Mouse (Mus musculus) forebrain, embryonic 15.5 days (tissue): ENCODE results near the gene Usp42. TPM values are rescaled to one million over a fixed set of nuclear protein-coding genes. Genes with fewer than 3 reads are reported as not detected.

ENCODE experiments used
- ATAC-seq: fragments of 200-750 bp; cut with Nextera tagmentation; replicated peaks from 2 replicates; pipeline ENCODE4 v1.8.0; 2017; ENCODE audit warnings: mild to moderate bottlenecking, moderate TSS enrichment, moderate library complexity
- H3K27ac ChIP-seq: fragments of 300-500 bp; sonication (generic); replicated peaks from 2 replicates; pipeline ENCODE4 v1.5.1; 2015; ENCODE audit warnings: mild to moderate bottlenecking, inconsistent platforms
- H3K27me3 ChIP-seq: fragments of 300-500 bp; sonication (generic); 2 replicates; pipeline ENCODE4 v1.6.1; 2015; ENCODE audit warnings: inconsistent platforms
- H3K36me3 ChIP-seq: fragments of 300-500 bp; sonication (generic); 2 replicates; pipeline ENCODE4 v1.6.1; 2015; ENCODE audit warnings: mild to moderate bottlenecking, inconsistent platforms
- H3K4me1 ChIP-seq: fragments of 300-500 bp; sonication (generic); 2 replicates; pipeline ENCODE4 v1.6.1; 2015; ENCODE audit warnings: inconsistent platforms
- H3K4me2 ChIP-seq: fragments of 300-500 bp; sonication (generic); replicated peaks from 2 replicates; pipeline ENCODE4 v1.6.1; 2015; ENCODE audit warnings: mild to moderate bottlenecking, inconsistent platforms
- H3K4me3 ChIP-seq: fragments of 300-500 bp; sonication (generic); 2 replicates; pipeline ENCODE4 v1.5.1; 2015; ENCODE audit warnings: mild to moderate bottlenecking, inconsistent platforms
- H3K9ac ChIP-seq: fragments of 300-500 bp; sonication (generic); replicated peaks from 2 replicates; pipeline ENCODE4 v1.6.1; 2015; ENCODE audit warnings: mild to moderate bottlenecking, inconsistent platforms
- H3K9me3 ChIP-seq: fragments of 300-500 bp; sonication (generic); 2 replicates; pipeline ENCODE4 v1.6.1; 2016; ENCODE audit warnings: inconsistent platforms
- WGBS: fragments of 180-500 bp; shearing (Covaris S2); methylation state at CpG from one replicate; pipeline ENCODE4 v1.1.7; 2015; ENCODE audit warnings: mixed read lengths; 5-methylcytosine and 5-hydroxymethylcytosine counted together
- polyA plus RNA-seq: library from polyadenylated mRNA; unstranded; fragments of >200 nt; fragmentation: Nextera tagmentation; extraction: Ambion mirVana; gene quantifications from 2 replicates; pipeline ENCODE4 v1.2.1, GENCODE M21; 2015

Usp42 gene
- polyA plus RNA-seq, 1 experiment from 2014 or later = 30.4 TPM

GRCm38 (mm10) chr5:143665561-143665960 is 66.5 kb downstream of the Usp42 start:
- H3K9ac ChIP-seq = no peak overlapping the region
- H3K36me3 ChIP-seq = no peaks in the 10 kb centered on the region
- H3K4me1 ChIP-seq = no peaks in the 10 kb centered on the region; the same call in 1 of the 2 replicates
- 77% methylated on average over 2 of the region's 2 CpGs for WGBS
- no peaks in the 10 kb centered on the region for H3K27me3 ChIP-seq
- no peak overlapping the region for H3K27ac ChIP-seq
- no peak for ATAC-seq
- no peak overlapping the region for H3K4me2 ChIP-seq
- H3K9me3 ChIP-seq = no peaks in the 10 kb centered on the region
- H3K4me3 ChIP-seq = no peak overlapping the region

- no peak overlapping the region for H3K9ac ChIP-seq
- H3K36me3 ChIP-seq = no peaks in the 10 kb centered on the region
- 91% methylated on average over 7 of the region's 7 CpGs for WGBS
- no peak overlapping the region for H3K4me3 ChIP-seq
- H3K4me1 ChIP-seq = no peaks in the 10 kb centered on the region
- H3K9me3 ChIP-seq = no peaks in the 10 kb centered on the region
- H3K27ac ChIP-seq = no peak overlapping the region
- no peaks in the 10 kb centered on the region for H3K27me3 ChIP-seq
- ATAC-seq = no peak
- H3K4me2 ChIP-seq = no peak overlapping the region
These were observed 68.9 kb downstream of the Usp42 start for GRCm38 (mm10) chr5:143663074-143663687.

Other genes with a start within 250 kb of the Usp42 start
- gene Rac1, start 204.2 kb downstream of the Usp42 start, polyA plus RNA-seq = 396 and 402 TPM in 2 replicates
- gene Cyth3, start 109.8 kb downstream of the Usp42 start, polyA plus RNA-seq = 38.4 and 42.6 TPM in 2 replicates
- gene Eif2ak1, start 85.5 kb upstream of the Usp42 start, polyA plus RNA-seq = 46.7 and 47.5 TPM in 2 replicates
- 0.50 and 0.55 TPM in 2 replicates for gene Ankrd61, start 165.4 kb upstream of the Usp42 start, polyA plus RNA-seq
- 86.5 and 92.8 TPM in 2 replicates for gene Aimp2, start 177.6 kb upstream of the Usp42 start, polyA plus RNA-seq
- gene Pms2, start 177.7 kb upstream of the Usp42 start, polyA plus RNA-seq = 30.2 and 30.7 TPM in 2 replicates
- gene Gm42421, start 195.9 kb upstream of the Usp42 start, polyA plus RNA-seq = 1.5 and 2.2 TPM in 2 replicates
- 1.9 and 2.1 TPM in 2 replicates for gene Rsph10b, start 200.8 kb upstream of the Usp42 start, polyA plus RNA-seq